Mouse (Mus musculus) myocyte (in vitro differentiated cells): Measurements from ENCODE around the gene Rnaset2b.
"Not testable (repeated sequence)": the region's sequence is repeated elsewhere in the genome, so short reads cannot be mapped to it uniquely, and the experiment has no call there.

ENCODE experiments used
- E2F4 ChIP-seq: IDR thresholded peaks from one replicate; pipeline ENCODE4 v1.6.1; 2011; ENCODE audit warnings: mild to moderate bottlenecking, control low read depth, moderate library complexity; ENCODE audit not compliant: insufficient read depth
- MAX ChIP-seq: IDR thresholded peaks from one replicate; pipeline ENCODE4 v1.6.1; 2011; ENCODE audit warnings: low read depth, mild to moderate bottlenecking, control low read depth
- MYOD1 ChIP-seq, 3 experiments: IDR thresholded peaks; one replicate each; pipeline ENCODE4 v1.6.1; 2011; ENCODE audit warnings: control low read depth in 2 of 3, low read depth in 2 of 3, mild to moderate bottlenecking in 2 of 3, moderate library complexity in 1 of 3; ENCODE audit not compliant: insufficient read length in 2 of 3, control insufficient read depth in 1 of 3
- MYOG ChIP-seq, 3 experiments: IDR thresholded peaks; one replicate each; pipeline ENCODE4 v1.6.1; 2011; ENCODE audit warnings: control low read depth in 2 of 3, low read depth in 2 of 3, mild to moderate bottlenecking in 2 of 3; ENCODE audit not compliant: insufficient read length in 2 of 3, control insufficient read depth in 1 of 3, insufficient read depth in 1 of 3
- POLR2A ChIP-seq: IDR thresholded peaks from one replicate; pipeline ENCODE4 v1.6.1; 2011; ENCODE audit warnings: low read depth, mild to moderate bottlenecking, control low read depth, moderate library complexity; ENCODE audit not compliant: insufficient read length
- POLR2AphosphoS2 ChIP-seq: IDR thresholded peaks from one replicate; pipeline ENCODE4 v1.6.1; 2011; ENCODE audit warnings: low read depth, control low read depth; ENCODE audit not compliant: insufficient read length
- REST ChIP-seq: IDR thresholded peaks from one replicate; pipeline ENCODE4 v1.6.1; 2011; ENCODE audit warnings: mild to moderate bottlenecking, control low read depth, moderate library complexity; ENCODE audit not compliant: insufficient read depth, insufficient read length
- SRF ChIP-seq: IDR thresholded peaks from one replicate; pipeline ENCODE4 v1.6.1; 2011; ENCODE audit warnings: low read depth; ENCODE audit not compliant: control insufficient read depth, insufficient read length
- TCF12 ChIP-seq: IDR thresholded peaks from one replicate; pipeline ENCODE4 v1.6.1; 2011; ENCODE audit warnings: mild to moderate bottlenecking, control low read depth; ENCODE audit not compliant: poor library complexity, insufficient read depth, severe bottlenecking
- USF1 ChIP-seq: IDR thresholded peaks from one replicate; pipeline ENCODE4 v1.6.1; 2011; ENCODE audit warnings: low read depth, mild to moderate bottlenecking, control low read depth, moderate library complexity

DNA sequence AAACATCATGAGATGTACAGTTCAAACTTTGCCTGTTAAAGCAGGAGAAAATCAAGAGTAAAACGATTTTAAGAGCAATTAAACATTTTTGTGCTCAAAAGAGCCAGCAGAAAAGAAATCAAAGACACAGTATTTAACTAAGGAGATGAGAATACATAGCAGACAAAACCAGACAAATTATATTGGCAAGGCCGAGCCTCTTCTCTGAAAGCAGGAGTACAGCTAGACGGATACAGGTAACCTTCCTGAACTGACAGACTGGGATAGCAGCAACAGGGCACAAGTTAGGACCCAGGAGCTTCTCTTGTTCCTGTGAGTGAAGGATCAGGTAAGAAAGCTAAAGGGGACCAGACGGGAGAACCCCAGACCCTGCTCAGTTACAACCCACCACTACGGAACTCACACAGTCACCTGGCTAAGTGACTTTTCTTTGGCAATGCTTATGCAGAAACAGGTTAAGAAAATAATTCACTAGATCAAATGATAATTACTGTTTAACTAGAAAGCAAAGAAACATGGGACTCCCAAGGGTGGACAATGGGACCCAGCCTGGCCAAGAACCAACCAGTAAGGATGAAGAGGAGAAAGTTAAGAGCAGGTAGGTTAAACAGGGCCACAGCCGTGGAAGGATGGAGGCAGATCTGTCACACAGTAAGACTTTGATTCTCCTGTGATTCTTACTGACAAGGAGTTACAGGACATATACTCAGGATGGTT, 10.7 kb upstream of the Rnaset2b start:
- not testable (repeated sequence) for TF ChIP-seq POLR2A; TCF12; E2F4; POLR2AphosphoS2; MAX; SRF; MYOD1 (IDR thresholded peaks at IDR 0.05; ENCODE audit: control insufficient read depth in 1 of 3, insufficient read length in 2 of 3, low read depth in 2 of 3); MYOG (IDR thresholded peaks at IDR 0.05; ENCODE audit: control insufficient read depth in 1 of 3, insufficient read depth in 1 of 3, insufficient read length in 2 of 3, low read depth in 2 of 3); USF1; REST
